Mouse (Mus musculus): ENCODE measurements around the gene Epha10. TPM values are rescaled to one million over a fixed set of nuclear protein-coding genes. Genes with fewer than 3 reads are reported as not detected.
A peak's percentile ranks its signal among the peaks of the same experiment; 100 is the strongest.

The Epha10 gene
- not detected for total RNA-seq (2021)

- intact Hi-C loops (cut with DNase I): no loop called here
- DNase-seq: no peak
Observed at GRCm38 (mm10) chr4:124880599-124880998, at the start of gene Epha10. Gene Epha10, plus strand, starts transcription at chr4:124880899.

GRCm38 (mm10) chr4:124832796-124833195, 47.9 kb upstream of the Epha10 start:
- intact Hi-C loops (cut with DNase I): no loop called here
- no peak for DNase-seq

- intact Hi-C loops (cut with DNase I): no loop called here
Observed at GRCm38 (mm10) chr4:124838035-124838700, 42.5 kb upstream of the Epha10 start.

GRCm38 (mm10) chr4:124840998-124841397, 39.7 kb upstream of the Epha10 start:
- intact Hi-C loops (cut with DNase I): no loop called here
- DNase-seq: no peak

More at GRCm38 (mm10) chr4:124838035-124838700, 42.5 kb upstream of the Epha10 start:
- DNase-seq: no peak

- intact Hi-C loops (cut with DNase I): no loop called here
Observed at GRCm38 (mm10) chr4:124843493-124843892, 37.2 kb upstream of the Epha10 start.

GRCm38 (mm10) chr4:124847573-124847972, 33.1 kb upstream of the Epha10 start:
- intact Hi-C loops (cut with DNase I): loop anchor here (1.0 to 5.0 kb wide), 2 partner anchors 45 to 135 kb away; partner anchors contain the start of genes Mtf1 and Sf3a3

More at GRCm38 (mm10) chr4:124843493-124843892, 37.2 kb upstream of the Epha10 start:
- DNase-seq: peak; percentile 19 to 51

GRCm38 (mm10) chr4:124849631-124850260, 31.0 kb upstream of the Epha10 start:
- DNase-seq: peak; percentile 66 to 67
- intact Hi-C loops (cut with DNase I): loop anchor here (5.0 kb wide), 1 partner anchor 137 kb away; the partner anchor contains the start of gene Sf3a3

More at GRCm38 (mm10) chr4:124847573-124847972, 33.1 kb upstream of the Epha10 start:
- peak; percentile 86 to 91 for DNase-seq

GRCm38 (mm10) chr4:124850261-124850913, 30.3 kb upstream of the Epha10 start, which contains the start of gene Yrdc:
Gene Yrdc, plus strand, starts transcription at chr4:124850679.
- peak; percentile 96 for DNase-seq
- intact Hi-C loops (cut with DNase I): no loop called here

GRCm38 (mm10) chr4:124850933-124851658, 29.6 kb upstream of the Epha10 start, which contains the start of gene 1110065P20Rik:
Gene 1110065P20Rik, minus strand, starts transcription at chr4:124851196.
- intact Hi-C loops (cut with DNase I): no loop called here
- DNase-seq: peak; percentile 80 to 82

GRCm38 (mm10) chr4:124856294-124856693, 24.4 kb upstream of the Epha10 start:
- intact Hi-C loops (cut with DNase I): no loop called here
- DNase-seq: no peak

- DNase-seq: no peak
- intact Hi-C loops (cut with DNase I): no loop called here
Observed at GRCm38 (mm10) chr4:124858370-124858769, 22.3 kb upstream of the Epha10 start.

GRCm38 (mm10) chr4:124860446-124860845, 20.3 kb upstream of the Epha10 start:
- intact Hi-C loops (cut with DNase I): no loop called here

GRCm38 (mm10) chr4:124861283-124862188, 19.2 kb upstream of the Epha10 start, which contains the start of gene Maneal:
Gene Maneal, minus strand, starts transcription at chr4:124862171.
- intact Hi-C loops (cut with DNase I): no loop called here
- no peak for DNase-seq

More at GRCm38 (mm10) chr4:124860446-124860845, 20.3 kb upstream of the Epha10 start:
- DNase-seq: peak; percentile 82 to 88

GRCm38 (mm10) chr4:124872719-124873118, 8.0 kb upstream of the Epha10 start:
- no peak for DNase-seq
- intact Hi-C loops (cut with DNase I): no loop called here

- intact Hi-C loops (cut with DNase I): no loop called here
- no peak for DNase-seq
Observed at GRCm38 (mm10) chr4:124881341-124881908, 726 bp downstream of the Epha10 start.

- peak; percentile 49 to 64 for DNase-seq
- intact Hi-C loops (cut with DNase I): no loop called here
Observed at GRCm38 (mm10) chr4:124882151-124882729, 1.5 kb downstream of the Epha10 start.

GRCm38 (mm10) chr4:124888702-124889101, 8.0 kb downstream of the Epha10 start:
- intact Hi-C loops (cut with DNase I): no loop called here
- no peak for DNase-seq

GRCm38 (mm10) chr4:124889935-124890334, 9.2 kb downstream of the Epha10 start:
- intact Hi-C loops (cut with DNase I): no loop called here
- no peak for DNase-seq

- no peak for DNase-seq
- intact Hi-C loops (cut with DNase I): no loop called here
Observed at GRCm38 (mm10) chr4:124890831-124891230, 10.1 kb downstream of the Epha10 start.
